Mouse (Mus musculus) left cerebral cortex, postnatal 25 days (tissue): ENCODE data around the gene Ceacam2. TPM values are rescaled to one million over a fixed set of nuclear protein-coding genes. Genes with fewer than 3 reads are reported as not detected.
"Not testable (repeated sequence)": the region's sequence is repeated elsewhere in the genome, so short reads cannot be mapped to it uniquely, and the experiment has no call there.

Source experiments
- DNase-seq, 2 experiments: peaks; one replicate each; pipeline ENCODE4 v3.0.0; 2022; ENCODE audit warnings: low spot score in 2 of 2, mixed read lengths in 1 of 2
- intact Hi-C: fragments of 180-260 bp; cut with DNase I; formaldehyde crosslinking; loops from one replicate; pipeline ENCODE4 v1.15.1; 2025
- total RNA-seq, 2 experiments: library from RNA; stranded (reverse); gene quantifications; 2 replicates each; pipeline ENCODE4 v1.2.3; 2021

Ceacam2 gene
- total RNA-seq, 2 experiments from 2014 or later: 0.30 TPM

GRCm38 (mm10) chr7:25489382-25489781 lies 50.3 kb downstream of the Ceacam2 start:
- DNase-seq: not testable (repeated sequence)
- intact Hi-C loops: loop anchor here (5.0 kb wide), 1 partner anchor 108 kb away; no protein-coding TSS in a partner anchor

- intact Hi-C loops: loop anchor here (5.0 kb wide), 1 partner anchor 111 kb away; no protein-coding TSS in a partner anchor
- peak in 1 of 2 experiments; percentile 27 for DNase-seq
Observed at GRCm38 (mm10) chr7:25486186-25486585, 53.5 kb downstream of the Ceacam2 start.

GRCm38 (mm10) chr7:25485061-25485460 lies 54.6 kb downstream of the Ceacam2 start:
- intact Hi-C loops: loop anchor here (5.0 kb wide), 1 partner anchor 112 kb away; no protein-coding TSS in a partner anchor
- DNase-seq: no peak

DNA sequence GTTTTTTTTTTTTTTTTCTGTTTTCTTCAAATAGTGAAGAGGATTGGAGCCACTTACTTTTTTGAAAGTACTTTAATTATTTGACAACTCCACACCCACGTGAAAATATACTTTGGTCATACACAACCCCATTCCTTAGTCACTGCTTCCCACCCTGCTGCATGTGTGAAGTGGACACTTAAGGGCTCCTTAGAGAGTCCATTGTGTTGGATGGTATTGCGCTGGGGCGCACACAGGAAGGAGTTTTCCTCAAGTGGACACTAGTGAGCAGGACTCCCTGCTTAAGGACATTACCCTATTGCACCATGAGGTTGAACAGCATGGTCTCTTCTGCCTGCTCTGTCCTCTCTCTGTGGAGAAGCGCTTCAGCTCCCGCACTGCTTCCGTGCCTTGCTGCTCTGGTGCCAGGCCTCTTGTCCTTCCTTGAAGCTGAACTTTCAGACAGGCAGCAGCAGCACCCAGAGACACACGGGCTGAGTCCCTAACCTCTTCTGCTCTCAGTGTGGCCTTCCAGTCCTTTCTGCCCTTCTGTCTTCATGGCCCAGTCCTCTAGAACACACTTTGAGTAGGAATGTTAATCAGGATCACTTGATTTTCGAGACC lies 56.4 kb downstream of the Ceacam2 start:
- no peak for DNase-seq

GRCm38 (mm10) chr7:25480791-25481190 lies 58.9 kb downstream of the Ceacam2 start:
- DNase-seq, intact Hi-C loops: not testable (repeated sequence)

More for the DNA sequence above, 56.4 kb downstream of the Ceacam2 start:
- intact Hi-C loops: no loop called here

GRCm38 (mm10) chr7:25479440-25479839 lies 60.2 kb downstream of the Ceacam2 start:
- intact Hi-C loops: loop anchor here (1.0 to 2.0 kb wide), 2 partner anchors 55 to 61 kb away; no protein-coding TSS in a partner anchor
- DNase-seq: peak in 1 of 2 experiments; percentile 21

DNA sequence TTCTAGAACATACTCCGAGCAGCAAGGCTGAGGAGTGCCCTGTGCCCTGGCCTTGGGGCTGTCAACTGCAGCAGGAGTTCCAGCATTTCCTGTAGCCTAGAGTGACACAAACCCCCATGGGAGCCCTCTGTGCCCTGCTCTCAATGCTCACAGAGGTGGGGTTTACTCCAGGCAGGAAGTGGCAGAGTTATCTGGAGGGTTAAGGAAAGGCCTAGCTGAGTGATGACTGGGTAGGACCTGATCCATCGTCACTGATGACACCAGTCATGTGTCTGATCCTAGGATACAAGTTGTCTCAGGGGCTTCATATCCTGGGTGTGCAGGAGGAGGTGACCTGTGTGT lies 61.9 kb downstream of the Ceacam2 start:
- intact Hi-C loops: loop anchor here (2.0 kb wide), 1 partner anchor 63 kb away; no protein-coding TSS in a partner anchor
- DNase-seq: not testable (repeated sequence)

DNA sequence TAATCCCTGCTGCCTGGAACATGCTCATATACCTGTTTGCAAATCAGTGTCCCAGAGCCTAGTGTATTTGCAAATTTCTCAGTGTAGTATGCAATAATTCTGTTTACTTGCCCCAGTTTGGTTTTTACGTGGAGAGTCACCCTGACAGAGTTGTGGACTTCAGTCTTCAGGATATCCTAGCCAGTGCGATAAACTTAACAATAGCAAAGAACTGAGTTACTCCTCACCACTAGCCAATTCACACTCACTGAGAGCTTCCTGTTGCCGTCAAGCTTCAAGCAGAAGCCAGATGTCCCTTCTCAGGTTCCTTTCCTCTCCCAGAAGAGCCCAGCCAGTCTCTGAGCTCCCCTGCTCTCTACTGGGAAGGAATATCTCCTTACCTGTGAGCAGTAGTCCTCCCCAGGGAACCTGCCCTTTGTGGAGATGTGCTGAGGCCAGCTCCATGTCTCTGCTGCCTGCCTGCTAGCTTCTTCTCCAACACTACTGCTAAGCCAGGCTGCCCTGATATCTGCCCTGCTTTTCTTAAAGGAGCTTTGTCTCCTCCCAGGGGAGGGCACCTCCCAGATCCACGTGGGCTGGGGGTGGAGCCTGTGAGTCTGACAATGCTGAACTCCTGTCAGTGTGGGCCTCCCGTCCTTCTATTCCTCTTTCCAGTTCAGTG lies 62.4 kb downstream of the Ceacam2 start, which contains the start of gene Ceacam1:
Gene Ceacam1, minus strand, starts transcription at position 513 of the 661 bp plus-strand sequence.
- intact Hi-C loops: not testable (repeated sequence)
- peak in 1 of 2 experiments; percentile 25 for DNase-seq

DNA sequence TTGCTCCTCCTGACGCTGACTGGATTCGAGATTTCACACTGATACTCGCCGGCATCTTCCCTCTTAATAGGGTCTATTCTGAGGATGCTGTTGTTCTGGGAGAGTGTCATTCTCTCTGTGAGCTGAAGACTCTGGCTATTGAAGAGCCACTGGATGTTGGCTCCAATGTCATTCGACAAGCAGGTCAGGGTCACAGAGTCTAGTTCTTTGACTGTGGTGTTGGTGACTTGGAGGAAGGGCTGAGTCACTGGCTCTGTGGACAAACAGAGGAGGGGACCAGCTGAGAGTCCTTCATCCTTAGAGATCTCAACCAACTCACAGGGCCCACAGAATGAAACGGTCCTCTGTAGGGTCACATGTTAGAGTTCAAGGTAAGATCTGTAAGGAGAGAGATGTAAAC lies 67.8 kb downstream of the Ceacam2 start:
- DNase-seq, intact Hi-C loops: not testable (repeated sequence)

Other genes with a start within 250 kb of the Ceacam2 start
- 10 to 100 TPM; 26.7 to 28.0 TPM for gene Pafah1b3, start 241.9 kb downstream of the Ceacam2 start, total RNA-seq
- gene Prr19, start 238.4 kb downstream of the Ceacam2 start, total RNA-seq: not detected
- gene Tmem145, start 233.8 kb downstream of the Ceacam2 start, total RNA-seq: 10 to 100 TPM; 47.8 to 55.1 TPM
- gene Megf8, start 222.7 kb downstream of the Ceacam2 start, total RNA-seq: 100 to 1,000 TPM in 1 of 2 experiments, 10 to 100 TPM in 1; 99.2 to 105 TPM
- gene Cnfn, start 170.1 kb downstream of the Ceacam2 start, total RNA-seq: not detected
- 1 to 10 TPM; 5.4 to 6.4 TPM for gene Lipe, start 141.1 kb downstream of the Ceacam2 start, total RNA-seq
- gene Cxcl17, start 127.0 kb downstream of the Ceacam2 start, total RNA-seq: not detected
- 1 to 10 TPM; 2.2 to 2.7 TPM for gene Ceacam1, start 62.3 kb downstream of the Ceacam2 start, total RNA-seq
- not detected for gene Erich4, start 76.0 kb upstream of the Ceacam2 start, total RNA-seq
- 10 to 100 TPM; 45.7 to 45.9 TPM for gene Dmac2, start 79.6 kb upstream of the Ceacam2 start, total RNA-seq
- under 1 TPM; 0.34 to 0.82 TPM for gene B3gnt8, start 86.8 kb upstream of the Ceacam2 start, total RNA-seq
- 10 to 100 TPM; 31.8 to 33.8 TPM for gene Bckdha, start 119.1 kb upstream of the Ceacam2 start, total RNA-seq
- gene Exosc5, start 119.3 kb upstream of the Ceacam2 start, total RNA-seq: 10 to 100 TPM; 24.0 to 24.4 TPM
- gene Tmem91, start 135.3 kb upstream of the Ceacam2 start, total RNA-seq: 10 to 100 TPM; 33.1 to 36.3 TPM
- 10 to 100 TPM; 23.5 to 24.9 TPM for gene B9d2, start 140.9 kb upstream of the Ceacam2 start, total RNA-seq
- gene Tgfb1, start 147.1 kb upstream of the Ceacam2 start, total RNA-seq: 1 to 10 TPM; 9.3 to 9.4 TPM
- gene Ccdc97, start 179.2 kb upstream of the Ceacam2 start, total RNA-seq: 10 to 100 TPM; 61.8 to 70.1 TPM
- 100 to 1,000 TPM in 1 of 2 experiments, 10 to 100 TPM in 1; 98.4 to 105 TPM for gene Hnrnpul1, start 214.9 kb upstream of the Ceacam2 start, total RNA-seq
- gene Axl, start 248.8 kb upstream of the Ceacam2 start, total RNA-seq: 10 to 100 TPM; 33.6 to 37.2 TPM